Mouse (Mus musculus): ENCODE results near the gene Insyn1. TPM values are rescaled to one million over a fixed set of nuclear protein-coding genes. Genes with fewer than 3 reads are reported as not detected.
A peak's percentile ranks its signal among the peaks of the same experiment; 100 is the strongest.

Gene Insyn1
- polyA plus RNA-seq, 1 experiment, result 1.1 TPM

DNA sequence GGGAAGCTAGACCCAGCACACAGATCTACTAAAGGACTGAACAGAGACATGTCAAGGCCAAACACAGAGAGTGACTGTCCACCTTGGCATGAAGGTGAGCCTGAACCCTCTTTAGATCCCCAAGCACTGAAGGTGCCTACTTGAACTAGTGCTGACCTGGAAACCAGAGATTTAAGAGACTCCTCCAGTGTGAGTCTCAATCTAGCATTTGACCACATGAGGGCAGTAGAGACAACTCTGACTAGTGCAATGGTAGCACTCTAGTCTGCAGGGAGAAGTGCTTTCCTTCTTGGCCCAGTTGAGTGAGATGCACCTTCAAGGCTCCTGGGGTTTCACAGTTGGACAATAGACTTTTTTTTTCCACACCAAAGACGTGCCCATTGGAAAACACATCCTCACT is 46.4 kb downstream of the Insyn1 start:
- Histone ChIP-seq H3K36me3 (ENCODE audit: control insufficient read depth, insufficient read depth, low read length) (peaks cover 2% of the 10 kb centered on the region; the same call in 1 of the 2 replicates), H3K27ac (ENCODE audit: insufficient read depth, low read depth, low read length) (no peak overlapping the region), H3K4me3 (ENCODE audit: low read depth, low read length) (no peak overlapping the region), H3K27me3 (ENCODE audit: control insufficient read depth, insufficient read depth, low read length) (no peaks in the 10 kb centered on the region), H3K4me1 (ENCODE audit: control insufficient read depth, insufficient read depth, insufficient read length, low read length) (no peaks in the 10 kb centered on the region; the same call in 1 of the 2 replicates)
- 55% methylated on average over 1 of the region's 1 CpGs for WGBS
- TF ChIP-seq POLR2A (IDR thresholded peaks at IDR 0.05; ENCODE audit: low read depth, low read length), result no peak
- peak; percentile 19; the same call in 1 of the 2 replicates for TF ChIP-seq CTCF (IDR thresholded peaks at IDR 0.05; ENCODE audit: extremely low read depth, insufficient read length, insufficient replicate concordance, low read depth, low read length)

DNA sequence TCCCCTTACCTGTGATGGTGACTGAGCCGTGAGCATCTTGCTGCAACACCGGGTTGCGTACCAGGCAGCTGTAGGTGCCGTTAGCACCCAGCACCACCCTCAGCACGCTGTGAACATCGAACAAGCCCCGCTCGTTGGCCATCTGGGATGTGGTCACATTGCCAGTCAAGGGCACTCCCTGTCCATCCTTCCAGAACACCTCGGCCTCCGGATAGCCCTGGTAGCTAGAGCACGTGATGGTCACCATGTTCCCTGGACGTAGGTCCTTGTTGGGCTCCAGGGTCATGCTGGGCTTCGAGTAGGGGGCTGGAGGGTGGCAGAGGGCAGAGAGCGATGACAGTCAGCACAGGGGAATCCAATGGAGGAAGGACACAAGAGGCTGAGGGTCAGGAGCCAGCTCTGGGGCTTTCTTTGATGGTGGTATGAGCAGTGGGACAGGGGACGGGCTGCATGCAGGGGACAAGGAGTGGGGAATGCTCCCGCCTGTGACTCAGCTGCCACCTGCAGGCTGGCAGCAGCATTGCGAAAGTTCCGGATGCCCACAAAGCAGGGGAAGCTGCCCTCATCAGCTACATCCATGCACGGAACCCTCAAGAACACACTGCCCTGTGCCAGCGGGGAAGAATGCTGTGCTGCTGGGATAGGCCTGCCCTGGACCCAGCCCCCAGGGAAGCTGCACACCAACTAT is 47.2 kb downstream of the Insyn1 start:
- Histone ChIP-seq H3K27ac (ENCODE audit: insufficient read depth, low read depth, low read length) (no peak overlapping the region), H3K36me3 (ENCODE audit: control insufficient read depth, insufficient read depth, low read length) (peaks cover 2% of the 10 kb centered on the region; the same call in 1 of the 2 replicates), H3K4me1 (ENCODE audit: control insufficient read depth, insufficient read depth, insufficient read length, low read length) (no peaks in the 10 kb centered on the region; the same call in 1 of the 2 replicates), H3K27me3 (ENCODE audit: control insufficient read depth, insufficient read depth, low read length) (no peaks in the 10 kb centered on the region), H3K4me3 (ENCODE audit: low read depth, low read length) (no peak overlapping the region)
- no peak for TF ChIP-seq POLR2A (IDR thresholded peaks at IDR 0.05; ENCODE audit: low read depth, low read length)
- TF ChIP-seq CTCF (IDR thresholded peaks at IDR 0.05; ENCODE audit: extremely low read depth, insufficient read length, insufficient replicate concordance, low read depth, low read length), result peak; percentile 44; the same call in 1 of the 2 replicates
- 80% methylated on average over 20 of the region's 20 CpGs for WGBS

DNA sequence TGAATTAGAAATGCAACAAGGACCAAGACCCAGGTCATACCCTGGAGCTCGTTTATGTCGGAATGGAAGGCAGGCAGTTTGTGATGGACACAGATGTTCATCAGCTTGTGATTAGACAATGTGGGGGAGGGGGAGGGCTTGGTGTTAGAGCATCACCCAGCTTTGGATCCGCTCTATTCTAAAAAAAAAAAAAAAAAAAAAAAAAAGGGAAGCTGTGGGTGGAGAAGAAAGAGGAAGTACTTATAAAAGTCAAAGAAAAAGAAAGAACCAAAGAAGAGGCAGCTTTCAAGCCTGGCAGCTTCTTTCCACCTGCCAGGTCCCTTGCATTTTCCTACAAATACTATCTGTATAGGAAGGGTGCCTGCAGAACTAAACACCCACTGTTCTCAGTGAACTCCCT is 49.4 kb downstream of the Insyn1 start:
- TF ChIP-seq CTCF (IDR thresholded peaks at IDR 0.05; ENCODE audit: extremely low read depth, insufficient read length, insufficient replicate concordance, low read depth, low read length) (no peak), POLR2A (IDR thresholded peaks at IDR 0.05; ENCODE audit: low read depth, low read length) (no peak)
- H3K4me3 ChIP-seq (ENCODE audit: low read depth, low read length), result no peak overlapping the region
- peaks cover 2% of the 10 kb centered on the region; the same call in 1 of the 2 replicates for H3K36me3 ChIP-seq (ENCODE audit: control insufficient read depth, insufficient read depth, low read length)
- WGBS, result 75% methylated on average over 3 of the region's 3 CpGs
- peaks cover 10% of the 10 kb centered on the region for H3K4me1 ChIP-seq (ENCODE audit: control insufficient read depth, insufficient read depth, insufficient read length, low read length)
- no peak overlapping the region for H3K27ac ChIP-seq (ENCODE audit: insufficient read depth, low read depth, low read length)
- no peaks in the 10 kb centered on the region for H3K27me3 ChIP-seq (ENCODE audit: control insufficient read depth, insufficient read depth, low read length)

DNA sequence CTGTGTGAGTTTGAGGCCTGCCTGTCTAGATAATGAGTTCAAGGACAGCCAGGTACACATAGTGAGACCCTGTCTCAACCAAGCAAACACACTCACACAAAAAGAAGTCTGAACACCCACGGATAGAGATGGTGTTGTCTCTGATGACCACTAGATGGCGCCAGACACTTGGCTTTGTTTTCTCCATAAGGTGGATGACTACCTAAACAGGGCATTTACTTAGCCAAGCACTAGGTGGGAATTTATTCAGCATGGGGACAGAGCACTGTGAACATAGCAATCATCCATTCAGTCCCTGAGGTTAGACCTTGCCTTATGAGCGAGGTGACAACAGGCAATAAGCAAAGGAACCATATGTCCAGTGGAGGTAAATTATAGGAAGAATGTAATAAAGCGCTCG is 51.5 kb downstream of the Insyn1 start:
- H3K36me3 ChIP-seq (ENCODE audit: control insufficient read depth, insufficient read depth, low read length), result peaks cover 2% of the 10 kb centered on the region; the same call in 1 of the 2 replicates
- no peak overlapping the region for H3K4me3 ChIP-seq (ENCODE audit: low read depth, low read length)
- peaks cover 10% of the 10 kb centered on the region for H3K4me1 ChIP-seq (ENCODE audit: control insufficient read depth, insufficient read depth, insufficient read length, low read length)
- no peak overlapping the region for H3K27ac ChIP-seq (ENCODE audit: insufficient read depth, low read depth, low read length)
- H3K27me3 ChIP-seq (ENCODE audit: control insufficient read depth, insufficient read depth, low read length), result no peaks in the 10 kb centered on the region
- 49% methylated on average over 5 of the region's 5 CpGs for WGBS
- TF ChIP-seq POLR2A (IDR thresholded peaks at IDR 0.05; ENCODE audit: low read depth, low read length), result no peak
- no peak for TF ChIP-seq CTCF (IDR thresholded peaks at IDR 0.05; ENCODE audit: extremely low read depth, insufficient read length, insufficient replicate concordance, low read depth, low read length)

DNA sequence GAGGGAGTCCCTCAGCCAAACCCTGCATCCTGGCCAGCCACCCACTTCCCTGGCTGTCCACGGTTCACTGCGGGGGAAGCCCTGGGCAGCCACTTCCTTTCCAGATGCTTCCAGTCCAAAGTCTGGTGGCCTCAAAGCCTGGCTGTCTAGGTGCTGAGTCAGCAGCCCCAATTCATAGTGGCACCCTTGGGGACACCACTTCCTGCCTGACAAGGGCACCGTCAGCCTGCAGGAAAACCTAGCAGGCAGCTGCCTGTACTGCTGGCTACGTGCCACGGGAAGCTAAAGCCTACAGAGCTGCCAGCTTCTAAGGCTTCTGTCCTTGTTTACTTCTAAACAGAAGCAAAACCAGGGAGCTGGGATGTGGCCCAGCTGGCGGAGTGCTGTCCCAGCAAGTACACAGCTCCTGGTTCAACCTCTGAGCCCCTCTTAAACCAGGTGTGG is 53.5 kb downstream of the Insyn1 start:
- no peak overlapping the region for H3K4me3 ChIP-seq (ENCODE audit: low read depth, low read length)
- WGBS, result 4% methylated on average over 6 of the region's 6 CpGs
- TF ChIP-seq CTCF (IDR thresholded peaks at IDR 0.05; ENCODE audit: extremely low read depth, insufficient read length, insufficient replicate concordance, low read depth, low read length) (no peak), POLR2A (IDR thresholded peaks at IDR 0.05; ENCODE audit: low read depth, low read length) (no peak)
- no peaks in the 10 kb centered on the region for H3K27me3 ChIP-seq (ENCODE audit: control insufficient read depth, insufficient read depth, low read length)
- H3K36me3 ChIP-seq (ENCODE audit: control insufficient read depth, insufficient read depth, low read length), result peaks cover under 1% of the 10 kb centered on the region; the same call in 1 of the 2 replicates
- no peak overlapping the region for H3K27ac ChIP-seq (ENCODE audit: insufficient read depth, low read depth, low read length)
- H3K4me1 ChIP-seq (ENCODE audit: control insufficient read depth, insufficient read depth, insufficient read length, low read length), result peaks cover 10% of the 10 kb centered on the region

DNA sequence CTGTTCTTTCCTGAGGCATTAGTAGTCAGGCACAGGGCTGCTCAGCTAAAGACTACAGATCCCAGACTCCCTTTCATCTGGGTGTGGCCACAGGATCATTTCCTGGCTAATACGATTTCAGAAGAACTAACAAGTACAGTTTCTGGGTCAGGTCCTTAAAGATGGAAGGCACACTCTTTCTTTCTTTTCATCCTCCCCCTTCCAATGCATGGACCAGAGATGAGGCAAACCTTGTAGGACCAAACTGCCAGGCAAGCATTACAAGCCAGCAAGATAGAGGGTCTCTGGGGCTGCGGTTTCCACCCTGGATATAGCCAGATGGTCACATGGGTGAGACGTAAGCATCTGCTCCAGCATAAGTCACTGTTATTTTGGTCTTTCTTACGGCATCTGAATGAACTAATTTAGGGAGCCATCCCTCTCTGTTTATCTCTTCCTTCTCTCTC is 56.5 kb downstream of the Insyn1 start:
- TF ChIP-seq CTCF (IDR thresholded peaks at IDR 0.05; ENCODE audit: extremely low read depth, insufficient read length, insufficient replicate concordance, low read depth, low read length) (no peak), POLR2A (IDR thresholded peaks at IDR 0.05; ENCODE audit: low read depth, low read length) (no peak)
- Histone ChIP-seq H3K36me3 (ENCODE audit: control insufficient read depth, insufficient read depth, low read length) (no peaks in the 10 kb centered on the region), H3K27ac (ENCODE audit: insufficient read depth, low read depth, low read length) (no peak overlapping the region; the same call in 1 of the 2 replicates), H3K4me3 (ENCODE audit: low read depth, low read length) (peak overlapping the region; percentile 27; the same call in 1 of the 2 replicates), H3K27me3 (ENCODE audit: control insufficient read depth, insufficient read depth, low read length) (no peaks in the 10 kb centered on the region), H3K4me1 (ENCODE audit: control insufficient read depth, insufficient read depth, insufficient read length, low read length) (peaks cover 10% of the 10 kb centered on the region)
- 52% methylated on average over 4 of the region's 4 CpGs for WGBS

DNA sequence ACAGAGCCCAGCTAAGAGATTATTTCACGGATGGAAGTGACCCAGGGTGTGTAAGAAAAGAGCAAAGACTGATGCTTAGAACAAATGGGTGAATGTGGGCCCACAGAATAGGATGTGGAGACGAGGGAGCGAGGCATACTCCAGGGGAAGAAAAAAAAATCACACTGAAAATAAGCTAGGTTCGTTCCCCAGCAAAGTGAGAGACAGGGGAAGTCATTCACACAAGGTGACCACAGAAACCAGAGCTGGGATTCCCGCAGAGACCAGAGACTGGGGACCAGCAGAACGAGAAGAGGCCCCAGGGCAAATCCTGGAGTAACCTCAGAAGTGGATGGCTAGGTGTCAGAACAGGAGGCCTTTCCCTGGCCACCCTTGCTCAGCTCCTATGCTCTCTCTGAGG is 57.0 kb downstream of the Insyn1 start:
- Histone ChIP-seq H3K4me1 (ENCODE audit: control insufficient read depth, insufficient read depth, insufficient read length, low read length) (peaks cover 10% of the 10 kb centered on the region), H3K27me3 (ENCODE audit: control insufficient read depth, insufficient read depth, low read length) (no peaks in the 10 kb centered on the region), H3K27ac (ENCODE audit: insufficient read depth, low read depth, low read length) (no peak overlapping the region; the same call in 1 of the 2 replicates), H3K36me3 (ENCODE audit: control insufficient read depth, insufficient read depth, low read length) (no peaks in the 10 kb centered on the region), H3K4me3 (ENCODE audit: low read depth, low read length) (no peak overlapping the region)
- TF ChIP-seq POLR2A (IDR thresholded peaks at IDR 0.05; ENCODE audit: low read depth, low read length) (no peak), CTCF (IDR thresholded peaks at IDR 0.05; ENCODE audit: extremely low read depth, insufficient read length, insufficient replicate concordance, low read depth, low read length) (no peak)
- WGBS, result 79% methylated on average over 6 of the region's 6 CpGs

Data from small intestine, adult 2 months (tissue).